Mouse (Mus musculus): Measurements from ENCODE around the gene Elmsan1.

- TF ChIP-seq GATA1 (IDR thresholded peaks at IDR 0.05; ENCODE audit: borderline replicate concordance, low read length): no peak
- no peak for TF ChIP-seq FLI1 (IDR thresholded peaks at IDR 0.05; ENCODE audit: low read length)
Observed at GRCm38 (mm10) chr12:84195195-84195594, 23.5 kb downstream of the Elmsan1 start.

Data from megakaryocyte, embryonic 14.5 days (primary cell).